Mouse (Mus musculus) thymus, adult 2 months (tissue): ENCODE measurements at regions not wholly inside any gene's neighbourhood (a gene's known extent, or its start where the extent isn't known, plus 50 kb on each side); places are given as distances from the start of the nearest gene placed in this dataset.

Experiments used
- CTCF ChIP-seq: fragments of 200-500 bp; IDR thresholded peaks from 2 replicates; pipeline ENCODE4 v1.5.1; 2012; ENCODE audit warnings: mild to moderate bottlenecking, control low read depth, low read length, moderate library complexity, borderline replicate concordance; ENCODE audit not compliant: control insufficient read depth, poor library complexity, insufficient read depth; ENCODE audit errors: extremely low read depth
- POLR2A ChIP-seq: fragments of 200-500 bp; IDR thresholded peaks from 2 replicates; pipeline ENCODE4 v1.6.1; 2012; ENCODE audit warnings: mild to moderate bottlenecking, low read length, control low read depth, moderate library complexity; ENCODE audit not compliant: control insufficient read depth, poor library complexity, insufficient read depth; ENCODE audit errors: extremely low read depth

- TF ChIP-seq POLR2A: no peak
- no peak for TF ChIP-seq CTCF
Measured at GRCm38 (mm10) chr16:13046366-13047120, 62.9 kb upstream of the Ercc4 start.
